Mouse (Mus musculus) adrenal gland, adult (tissue): ENCODE data around the gene Wdsub1.

Experiments used
- DNase-seq, 2 experiments: peaks; one replicate each; pipeline ENCODE4 v3.0.0; 2022 to 2023; ENCODE audit warnings: low spot score in 1 of 2; ENCODE audit not compliant: inconsistent age in 2 of 2

Gene Wdsub1

DNA sequence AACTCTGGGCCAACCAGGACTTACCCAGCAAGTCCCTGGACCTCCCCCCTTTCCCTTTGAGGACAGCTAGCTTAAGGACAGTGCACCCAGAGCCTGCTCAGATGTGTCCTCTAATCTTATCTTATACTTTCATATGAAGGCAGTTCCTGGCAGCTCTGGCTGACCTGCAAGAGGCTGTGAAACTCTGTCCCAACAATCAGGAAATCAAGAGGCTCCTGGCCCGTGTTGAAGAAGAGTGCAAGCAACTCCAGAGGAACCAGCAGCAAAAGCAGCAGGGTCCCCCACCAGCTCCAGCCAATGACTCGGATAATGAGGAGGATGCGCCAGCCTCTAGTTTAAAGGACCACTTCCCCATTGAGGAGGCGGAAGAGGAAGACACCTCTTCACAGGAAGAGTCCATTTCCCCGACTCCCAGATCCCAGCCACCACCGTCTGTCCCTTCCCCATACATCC, 39.8 kb downstream of the Wdsub1 start:
- no peak for DNase-seq

GRCm38 (mm10) chr2:59841944-59842343, 40.4 kb downstream of the Wdsub1 start:
- DNase-seq, result no peak

GRCm38 (mm10) chr2:59841189-59841939, 41.0 kb downstream of the Wdsub1 start:
- peak in 1 of 2 experiments; percentile 38 for DNase-seq

DNA sequence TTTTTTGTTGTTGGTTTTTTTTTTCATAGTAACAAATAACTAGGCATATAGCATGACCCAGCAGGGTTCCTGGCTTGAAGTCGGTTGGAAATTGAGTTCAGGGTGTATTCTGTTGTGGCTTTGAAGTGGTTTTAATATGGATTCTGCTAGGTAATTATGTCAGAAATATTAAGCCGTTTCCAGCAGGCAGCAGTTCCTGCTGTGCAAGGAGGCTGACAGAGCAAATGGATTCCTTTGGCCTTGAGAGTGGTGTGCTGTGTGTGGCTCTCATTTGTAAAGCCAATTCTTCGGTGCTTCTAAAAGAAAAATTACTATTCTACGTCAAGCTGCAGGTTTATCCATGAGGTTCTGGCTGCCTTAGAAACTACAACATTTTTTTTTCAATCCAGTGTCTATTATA, 42.2 kb downstream of the Wdsub1 start:
- DNase-seq, result peak in 1 of 2 experiments; percentile 41

DNA sequence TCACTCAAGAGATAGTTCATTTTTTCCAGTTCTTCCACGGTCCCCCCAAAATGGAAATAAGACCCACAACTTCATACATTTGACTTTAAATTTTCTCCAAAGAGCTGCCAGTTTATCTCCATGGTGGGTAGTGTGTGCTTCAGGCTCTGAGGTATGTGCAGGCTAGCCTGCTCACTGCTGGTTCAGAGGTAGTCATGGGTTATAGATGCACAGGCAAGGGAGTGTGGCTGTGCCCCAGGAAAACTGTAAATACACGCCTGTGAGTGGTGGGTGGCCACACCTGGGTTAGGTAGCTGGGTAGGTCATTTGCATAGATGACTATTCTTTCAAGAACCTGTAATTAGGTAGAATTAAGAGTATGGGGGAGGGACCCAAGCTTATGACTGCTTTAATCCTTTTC, 42.6 kb downstream of the Wdsub1 start:
- DNase-seq, result no peak

DNA sequence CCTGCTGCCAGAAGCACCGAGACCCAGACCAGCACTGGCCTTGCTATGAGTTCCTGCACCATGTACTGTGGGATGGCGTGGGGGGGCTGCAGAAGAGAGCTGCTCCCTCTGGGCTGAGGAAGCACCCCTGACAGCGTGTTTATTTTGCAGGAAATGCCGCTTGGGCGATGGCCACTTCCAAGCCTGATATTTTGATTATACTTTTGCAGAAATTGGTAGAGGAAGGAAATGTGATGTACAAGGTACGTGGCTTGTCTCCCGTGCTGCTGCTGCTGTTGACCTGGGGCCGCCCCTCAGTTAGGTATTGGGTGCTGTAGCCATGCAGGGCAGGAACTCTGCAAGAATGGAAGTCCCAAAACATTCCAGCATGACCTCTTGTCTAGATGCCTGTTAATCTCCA, 43.6 kb downstream of the Wdsub1 start:
- peak; percentile 41 to 64 for DNase-seq

DNA sequence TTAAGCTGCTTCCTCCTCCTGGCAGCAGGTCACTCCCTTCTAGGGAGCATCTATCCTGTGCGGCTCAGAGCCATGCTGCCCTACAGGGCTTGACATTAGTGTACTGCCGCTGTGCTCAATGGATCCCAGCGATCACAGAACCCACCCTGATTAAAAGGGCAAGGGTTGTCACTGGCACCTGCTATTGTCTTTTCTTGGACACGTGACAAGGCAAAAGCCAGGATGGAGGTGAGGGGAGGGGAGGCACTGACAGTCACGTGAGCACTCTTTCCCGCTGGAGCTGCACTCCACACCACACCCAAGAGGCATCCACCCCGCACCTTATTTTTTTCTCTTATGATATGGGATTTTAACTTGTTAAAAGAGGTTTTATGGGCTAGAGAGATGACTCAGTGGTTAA, 50.6 kb downstream of the Wdsub1 start:
- DNase-seq, result no peak

GRCm38 (mm10) chr2:59830940-59831339, 51.5 kb downstream of the Wdsub1 start:
- DNase-seq, result no peak

GRCm38 (mm10) chr2:59830151-59830550, 52.2 kb downstream of the Wdsub1 start:
- DNase-seq, result peak in 1 of 2 experiments; percentile 39

DNA sequence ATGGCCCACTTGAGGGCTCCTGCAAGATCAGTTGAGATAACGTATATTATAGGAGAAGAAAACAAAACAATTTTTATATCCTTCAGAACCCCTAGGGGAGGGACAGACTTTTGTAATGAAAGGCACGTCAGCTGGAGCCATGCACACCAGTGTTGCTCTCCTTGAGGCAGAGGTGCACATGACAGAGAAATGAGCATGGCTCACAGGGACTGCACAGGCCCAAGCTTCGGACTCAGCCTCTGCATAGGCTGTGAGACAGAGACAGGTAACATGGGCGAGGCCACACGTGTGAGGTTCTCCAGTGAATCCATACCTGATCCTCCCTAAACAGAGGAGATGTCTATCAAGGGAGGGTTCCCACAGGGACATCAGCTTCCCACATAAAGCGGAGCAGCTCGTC, 52.7 kb downstream of the Wdsub1 start:
- no peak for DNase-seq

DNA sequence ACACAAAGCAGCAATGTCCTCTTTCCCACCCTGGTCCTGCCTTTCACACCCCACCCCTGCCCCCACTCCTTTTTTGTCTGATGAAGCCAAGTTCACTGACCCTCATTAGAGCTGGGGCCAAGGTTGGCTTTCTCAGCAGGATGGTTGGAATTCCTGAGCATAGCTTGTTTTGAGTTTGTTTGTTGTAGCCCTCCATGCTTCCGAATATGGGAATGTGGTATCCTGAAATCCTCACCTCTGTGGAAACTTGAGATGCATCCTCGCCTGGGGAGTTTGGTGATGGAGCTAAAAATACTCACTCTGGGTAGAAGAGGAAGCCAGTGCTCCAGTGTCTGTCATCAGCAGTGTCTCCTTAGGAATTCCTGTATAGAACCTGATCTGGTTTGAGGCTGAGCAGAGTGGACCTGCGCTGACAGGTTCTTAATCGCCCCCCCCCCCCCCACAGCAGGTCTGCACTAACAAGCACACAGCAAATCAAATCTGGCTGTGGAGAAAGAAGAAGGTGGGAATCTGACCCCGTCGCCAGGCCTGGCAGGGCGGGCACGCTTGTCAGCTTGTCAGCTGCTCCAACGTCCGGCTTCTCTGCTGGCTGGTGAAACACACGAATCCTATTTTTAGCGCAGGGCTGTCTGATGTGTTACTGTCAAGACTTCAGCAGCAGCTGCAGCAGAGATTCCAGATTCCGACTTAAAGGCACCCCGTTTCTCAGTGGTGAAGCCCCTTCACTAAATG, 53.4 kb downstream of the Wdsub1 start:
- DNase-seq, result peak; percentile 37 to 65

GRCm38 (mm10) chr2:59828103-59828655, 54.2 kb downstream of the Wdsub1 start:
- no peak for DNase-seq

DNA sequence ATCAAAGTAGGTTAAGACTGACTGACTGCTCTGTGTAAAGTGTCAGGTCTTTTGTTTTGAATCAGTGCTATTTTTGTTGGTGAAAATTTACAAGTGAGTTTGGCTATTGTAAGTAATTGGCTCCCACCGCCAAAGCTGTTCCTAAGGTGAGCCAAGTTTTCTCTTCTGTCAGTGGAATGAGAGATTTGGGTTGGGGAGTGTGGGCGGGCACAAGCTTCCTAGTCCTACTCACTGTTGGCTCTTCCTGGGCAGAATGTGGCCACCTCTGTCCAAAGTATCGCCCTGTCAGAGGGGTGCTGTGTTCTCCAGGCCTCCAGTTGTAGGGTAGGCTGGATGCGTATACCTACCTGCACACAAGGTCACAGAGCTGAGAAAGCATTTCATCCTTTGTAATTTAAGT, 57.0 kb downstream of the Wdsub1 start:
- no peak for DNase-seq

DNA sequence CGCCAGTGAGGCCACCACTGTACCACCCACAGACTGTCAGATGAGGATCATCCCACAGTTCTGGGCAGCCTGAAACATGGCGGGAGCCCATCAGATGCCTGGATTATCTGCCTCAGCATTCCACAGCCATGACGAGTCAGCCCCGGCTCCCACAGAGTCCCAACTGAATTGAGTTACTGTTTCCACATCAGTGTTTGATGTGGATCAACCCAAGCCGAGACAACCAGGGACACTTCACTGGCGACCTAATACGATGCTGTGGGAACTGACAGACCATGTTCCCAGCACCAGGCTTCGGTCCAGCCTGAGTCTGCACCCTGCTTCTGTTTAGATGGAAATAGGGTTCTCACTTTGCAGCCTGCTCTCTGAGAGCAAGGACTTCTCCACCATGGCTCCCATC, 58.1 kb downstream of the Wdsub1 start:
- peak in 1 of 2 experiments; percentile 49 for DNase-seq

- no peak for DNase-seq
These were observed 61.3 kb downstream of the Wdsub1 start for GRCm38 (mm10) chr2:59821044-59821443.

DNA sequence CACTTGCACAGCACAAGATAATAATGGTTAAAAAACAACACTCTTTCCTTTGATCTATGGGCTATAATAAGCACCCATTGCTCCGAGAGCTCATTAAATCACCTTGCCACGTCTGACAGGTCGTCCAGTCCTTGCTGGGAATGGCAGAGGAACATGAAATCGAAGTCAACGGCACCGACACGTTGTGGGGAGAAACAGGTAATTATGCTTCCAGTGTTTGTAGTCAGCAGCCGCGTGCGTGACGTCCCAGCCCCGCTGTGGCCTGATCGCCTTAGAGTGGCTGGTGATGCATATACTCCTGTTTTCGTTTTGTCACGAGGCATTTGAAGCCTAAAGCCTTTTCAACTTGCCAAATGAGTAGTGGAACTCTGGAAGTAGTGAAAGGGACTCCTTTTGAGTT, 62.3 kb downstream of the Wdsub1 start:
- no peak for DNase-seq

- no peak for DNase-seq
These were observed 63.0 kb downstream of the Wdsub1 start for GRCm38 (mm10) chr2:59819415-59819814.

DNA sequence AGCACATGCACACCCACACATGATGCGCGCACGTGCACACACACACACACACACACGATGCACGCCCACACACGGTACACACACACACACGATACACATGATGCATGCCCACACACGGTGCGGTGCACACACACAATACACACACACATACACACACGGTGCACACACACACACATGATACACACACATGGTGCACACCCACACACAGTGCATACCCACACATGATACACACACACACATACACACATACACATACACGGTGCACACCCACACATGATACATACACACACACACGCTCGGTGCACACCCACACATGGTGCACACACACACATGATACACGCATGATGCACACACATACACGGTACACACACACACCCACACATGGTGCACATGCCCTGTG, 63.7 kb downstream of the Wdsub1 start:
- DNase-seq, result no peak

GRCm38 (mm10) chr2:59814997-59815396, 67.4 kb downstream of the Wdsub1 start:
- no peak for DNase-seq

- DNase-seq, result peak in 1 of 2 experiments; percentile 55
These were observed 68.9 kb downstream of the Wdsub1 start for GRCm38 (mm10) chr2:59813457-59813856.

- no peak for DNase-seq
These were observed 69.8 kb downstream of the Wdsub1 start for GRCm38 (mm10) chr2:59812641-59813040.

DNA sequence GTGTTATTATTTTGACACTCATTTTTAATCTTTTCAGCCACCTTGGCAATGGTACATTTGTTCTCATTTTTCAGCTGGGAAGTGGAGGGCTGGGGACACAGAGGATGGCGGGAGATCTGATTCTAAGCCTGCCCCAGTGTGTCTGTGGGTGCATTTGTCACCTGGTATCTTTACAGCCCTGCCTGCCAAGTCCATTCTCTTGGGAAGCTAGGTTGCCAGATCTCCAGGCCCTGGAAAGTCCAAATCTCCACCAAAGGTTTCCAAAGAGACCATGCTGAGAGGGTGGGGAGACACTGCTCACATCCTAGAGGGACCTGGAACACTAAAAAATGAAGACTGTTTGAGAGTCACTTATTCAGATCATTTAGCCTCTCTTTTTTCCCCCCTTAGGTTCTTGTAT, 71.1 kb downstream of the Wdsub1 start:
- peak in 1 of 2 experiments; percentile 41 for DNase-seq
